Mouse (Mus musculus): ENCODE results near the gene Ldlrad3. TPM values are rescaled to one million over a fixed set of nuclear protein-coding genes. Genes with fewer than 3 reads are reported as not detected.

Gene Ldlrad3
- total and polyA plus RNA-seq, 3 experiments: 3.3 to 4.8 (median 3.8) TPM

DNA sequence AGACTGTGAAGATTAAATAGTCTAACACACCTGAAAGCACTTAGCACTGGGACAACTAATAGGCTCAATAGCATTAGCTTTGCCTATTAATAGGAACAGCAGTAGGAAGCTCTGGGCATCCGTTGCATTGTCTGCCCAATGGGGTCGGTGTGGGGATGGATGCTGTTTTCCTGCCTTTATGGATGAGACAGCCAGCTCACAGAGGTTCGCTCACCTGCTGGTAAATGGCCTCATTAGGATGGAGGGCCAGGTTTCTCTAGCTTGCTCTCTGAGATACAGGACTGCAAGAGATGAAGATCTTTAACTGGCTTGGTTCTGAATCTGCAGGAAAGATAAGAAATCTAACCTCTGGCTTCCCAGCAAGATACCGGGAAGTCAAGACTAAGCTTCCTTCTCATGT lies 284.0 kb downstream of the Ldlrad3 start:
- no peak for DNase-seq
- no peak overlapping the region for H3K4me3 ChIP-seq
- intact Hi-C loops (cut with DNase I): loop anchor here (10.0 kb wide), 2 partner anchors 293 to 383 kb away; no protein-coding TSS in a partner anchor
- no peak overlapping the region for H3K9ac ChIP-seq (ENCODE audit: low read depth, low read length)
- H3K79me2 ChIP-seq (replicated peaks; ENCODE audit: control insufficient read depth, insufficient read depth, low read length): no peaks in the 10 kb centered on the region
- TF ChIP-seq EP300 (IDR thresholded peaks at IDR 0.05; ENCODE audit: insufficient read depth, low read depth, low read length) (no peak), POLR2A (IDR thresholded peaks at IDR 0.05; ENCODE audit: insufficient read depth, low read depth, low read length) (no peak), CTCF (IDR thresholded peaks at IDR 0.05) (no peak)
- no peaks in the 10 kb centered on the region for H3K36me3 ChIP-seq (ENCODE audit: control insufficient read depth, insufficient read depth, low read length)
- H3K27ac ChIP-seq: no peak overlapping the region
- 68% methylated on average over 4 of the region's 4 CpGs for WGBS
- no peaks in the 10 kb centered on the region for H3K27me3 ChIP-seq (ENCODE audit: control insufficient read depth, insufficient read depth, low read length)
- H3K4me1 ChIP-seq (ENCODE audit: control insufficient read depth, insufficient read depth, low read length): no peaks in the 10 kb centered on the region; the same call in 1 of the 2 replicates

Other genes starting within 250 kb of the Ldlrad3 start
- 10 to 100 TPM; 27.7 to 28.8 TPM for gene Trim44, start 221.4 kb upstream of the Ldlrad3 start, total RNA-seq (2021)
- 13.0 and 23.6 TPM in 2 replicates for gene Trim44, start 221.4 kb upstream of the Ldlrad3 start, polyA plus RNA-seq (2012; rRNA removed)